Mouse (Mus musculus): ENCODE data around the gene Snrpd3. TPM values are rescaled to one million over a fixed set of nuclear protein-coding genes. Genes with fewer than 3 reads are reported as not detected.
"Not testable (repeated sequence)": the region's sequence is repeated elsewhere in the genome, so short reads cannot be mapped to it uniquely, and the experiment has no call there.

The Snrpd3 gene
- 115 and 134 TPM in 2 replicates for polyA plus RNA-seq (2015; fragmentation: Nextera tagmentation; extraction: Ambion mirVana)

DNA sequence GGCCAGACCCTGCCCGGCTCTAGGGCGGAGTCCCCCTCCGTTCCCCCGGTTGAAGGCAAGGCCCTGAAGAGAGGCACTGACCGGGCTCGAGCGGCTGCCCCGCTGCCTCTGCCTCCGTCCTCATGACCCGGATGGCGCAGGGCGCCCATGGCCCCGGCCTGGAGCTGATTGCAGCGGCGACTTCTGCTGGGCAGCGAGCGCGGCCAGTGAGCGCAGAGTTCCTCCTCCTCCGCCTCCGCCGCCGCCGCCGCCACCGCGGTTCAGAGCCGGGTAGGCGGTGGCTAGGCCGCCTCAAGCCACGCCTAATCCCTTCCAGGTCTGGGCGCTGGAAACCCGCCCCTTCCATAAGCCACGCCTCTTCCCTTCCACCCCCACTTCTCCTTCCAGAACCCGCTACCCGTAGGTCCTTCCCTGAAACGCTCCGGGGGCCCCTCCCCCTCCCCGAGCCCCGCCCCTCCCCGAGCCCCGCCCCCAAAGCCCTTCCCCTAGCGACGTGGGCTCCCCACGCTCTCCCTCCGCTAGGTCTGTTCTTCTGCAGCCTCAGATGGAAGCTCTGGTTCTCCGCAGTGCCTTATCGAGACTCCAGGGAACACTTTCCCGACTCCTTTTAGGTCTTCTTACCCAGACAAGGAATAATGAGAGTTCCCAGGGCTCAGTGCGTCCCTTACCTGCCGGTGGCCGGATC lies at the start of gene Snrpd3:
Gene Snrpd3 (plus strand): TSS at position 479 of the 685 bp plus-strand sequence.
- under 1% methylated on average over 47 of the region's 52 CpGs for WGBS
- Histone ChIP-seq H3K4me2 (ENCODE audit: low read depth, low read length) (peak within 1 kb of the TSS; percentile 88), H3K9ac (ENCODE audit: low read length) (peak within 1 kb of the TSS; percentile 99), H3K27ac (ENCODE audit: low read length) (peak within 1 kb of the TSS; percentile 97), H3K27me3 (ENCODE audit: control insufficient read depth, insufficient read depth, low read length) (no peaks in the 10 kb centered on the region), H3K4me1 (ENCODE audit: control insufficient read depth, insufficient read depth, low read length) (peaks cover 27% of the 10 kb centered on the region), H3K4me3 (replicated peaks; ENCODE audit: low read length) (peak within 1 kb of the TSS; percentile 97), H3K9me3 (replicated peaks; ENCODE audit: control insufficient read depth, low read length) (no peaks in the 10 kb centered on the region), H3K36me3 (ENCODE audit: control insufficient read depth, insufficient read depth, low read length) (no peaks in the 10 kb centered on the region; the same call in 1 of the 2 replicates)
- ATAC-seq (ENCODE audit: insufficient read depth, low FRiP score): peak; percentile 98

DNA sequence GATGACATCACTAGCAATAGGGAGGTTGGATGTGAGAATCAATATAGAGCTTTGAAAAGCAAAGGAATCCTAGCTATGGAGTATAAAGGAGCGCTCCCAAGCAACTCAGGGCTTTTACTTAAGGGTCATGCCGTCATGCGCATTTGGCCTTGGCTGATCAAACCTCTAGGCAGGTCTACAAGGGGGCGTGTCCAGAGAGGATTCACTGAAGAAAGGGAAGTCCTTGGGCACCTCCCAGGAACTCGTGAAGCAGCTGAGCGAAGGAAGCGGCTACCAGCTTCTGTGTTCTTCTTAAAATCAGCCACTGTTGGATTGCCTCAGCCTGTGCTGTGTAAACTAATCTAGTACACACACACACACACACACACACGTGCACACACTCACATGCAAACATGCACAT lies 43.9 kb upstream of the Snrpd3 start:
- H3K4me3 ChIP-seq (replicated peaks; ENCODE audit: low read length): no peak overlapping the region
- H3K9ac ChIP-seq (ENCODE audit: low read length): no peak overlapping the region
- ATAC-seq (ENCODE audit: insufficient read depth, low FRiP score): no peak
- H3K36me3 ChIP-seq (ENCODE audit: control insufficient read depth, insufficient read depth, low read length): no peaks in the 10 kb centered on the region
- no peaks in the 10 kb centered on the region for H3K27me3 ChIP-seq (ENCODE audit: control insufficient read depth, insufficient read depth, low read length)
- WGBS: 66% methylated on average over 8 of the region's 8 CpGs
- H3K27ac ChIP-seq (ENCODE audit: low read length): no peak overlapping the region
- H3K4me2 ChIP-seq (ENCODE audit: low read depth, low read length): no peak overlapping the region
- 0 out of 2 replicates have a peak, but pooled peaks cover 3% of the 10 kb centered on the region for H3K4me1 ChIP-seq (ENCODE audit: control insufficient read depth, insufficient read depth, low read length)
- H3K9me3 ChIP-seq (replicated peaks; ENCODE audit: control insufficient read depth, low read length): no peaks in the 10 kb centered on the region

DNA sequence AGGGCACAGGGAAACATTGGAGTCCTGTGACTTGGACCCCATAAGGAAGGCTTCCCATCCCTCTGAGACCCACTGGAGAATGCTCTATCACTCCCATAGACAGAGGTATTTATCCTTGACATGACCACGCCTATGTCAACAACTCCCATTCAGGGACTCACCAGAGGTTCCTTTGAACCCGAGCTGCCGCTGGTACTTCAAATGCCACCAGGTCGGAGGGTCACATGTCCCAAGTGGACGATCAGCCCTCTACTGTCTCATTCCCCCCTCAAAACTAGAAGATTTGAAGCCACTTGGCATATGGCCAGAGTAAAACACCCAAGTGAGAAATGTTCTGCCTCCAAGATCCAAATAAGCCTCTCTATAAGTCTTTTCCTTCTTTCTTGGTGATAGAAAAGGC lies 42.8 kb upstream of the Snrpd3 start:
- Histone ChIP-seq H3K27me3 (ENCODE audit: control insufficient read depth, insufficient read depth, low read length) (no peaks in the 10 kb centered on the region), H3K4me3 (replicated peaks; ENCODE audit: low read length) (no peak overlapping the region), H3K4me2 (ENCODE audit: low read depth, low read length) (no peak overlapping the region), H3K9me3 (replicated peaks; ENCODE audit: control insufficient read depth, low read length) (no peaks in the 10 kb centered on the region), H3K27ac (ENCODE audit: low read length) (no peak overlapping the region), H3K9ac (ENCODE audit: low read length) (no peak overlapping the region), H3K4me1 (ENCODE audit: control insufficient read depth, insufficient read depth, low read length) (0 out of 2 replicates have a peak, but pooled peaks cover 3% of the 10 kb centered on the region), H3K36me3 (ENCODE audit: control insufficient read depth, insufficient read depth, low read length) (no peaks in the 10 kb centered on the region)
- WGBS: 24% methylated on average over 5 of the region's 5 CpGs
- ATAC-seq (ENCODE audit: insufficient read depth, low FRiP score): no peak

DNA sequence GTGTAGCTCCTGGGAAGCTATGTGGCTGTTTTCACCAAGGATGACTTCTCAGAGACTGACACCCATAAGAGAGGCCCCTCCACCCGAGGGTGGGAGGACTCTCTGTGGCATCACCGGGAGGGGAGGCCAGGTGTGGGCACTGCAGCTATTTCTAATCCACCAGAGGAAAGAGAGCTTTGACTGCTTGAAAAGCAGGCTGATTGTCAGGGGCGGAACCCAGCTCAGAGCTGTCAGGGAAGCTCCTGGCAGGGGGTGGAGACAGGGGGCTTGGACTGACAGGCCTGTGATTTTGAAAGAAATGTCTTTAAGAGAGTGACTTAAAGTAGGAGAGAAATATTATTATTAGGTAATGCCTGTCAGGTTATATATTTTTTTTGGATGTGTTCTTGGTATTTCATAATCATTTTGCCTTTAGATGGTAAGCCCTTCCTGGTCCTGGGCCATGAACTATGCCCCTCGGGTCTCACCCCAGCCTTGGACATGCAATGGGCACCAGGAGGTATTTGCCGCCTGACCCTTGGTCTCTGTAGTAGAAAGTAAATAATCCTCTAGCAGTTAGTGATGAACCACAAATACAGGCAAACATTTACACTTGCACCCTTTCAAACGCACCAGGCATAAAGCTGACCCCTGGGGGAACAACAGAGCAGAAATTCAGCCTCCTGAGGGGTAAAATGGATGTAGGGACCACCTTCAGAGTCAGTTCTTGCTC lies 42.1 kb upstream of the Snrpd3 start:
- H3K4me3 ChIP-seq (replicated peaks; ENCODE audit: low read length); H3K27ac ChIP-seq (ENCODE audit: low read length); H3K4me1 ChIP-seq (ENCODE audit: control insufficient read depth, insufficient read depth, low read length); ATAC-seq (ENCODE audit: insufficient read depth, low FRiP score); H3K9ac ChIP-seq (ENCODE audit: low read length); H3K9me3 ChIP-seq (replicated peaks; ENCODE audit: control insufficient read depth, low read length); H3K4me2 ChIP-seq (ENCODE audit: low read depth, low read length); H3K36me3 ChIP-seq (ENCODE audit: control insufficient read depth, insufficient read depth, low read length); H3K27me3 ChIP-seq (ENCODE audit: control insufficient read depth, insufficient read depth, low read length): not testable (repeated sequence)
- 25% methylated on average over 4 of the region's 6 CpGs for WGBS

DNA sequence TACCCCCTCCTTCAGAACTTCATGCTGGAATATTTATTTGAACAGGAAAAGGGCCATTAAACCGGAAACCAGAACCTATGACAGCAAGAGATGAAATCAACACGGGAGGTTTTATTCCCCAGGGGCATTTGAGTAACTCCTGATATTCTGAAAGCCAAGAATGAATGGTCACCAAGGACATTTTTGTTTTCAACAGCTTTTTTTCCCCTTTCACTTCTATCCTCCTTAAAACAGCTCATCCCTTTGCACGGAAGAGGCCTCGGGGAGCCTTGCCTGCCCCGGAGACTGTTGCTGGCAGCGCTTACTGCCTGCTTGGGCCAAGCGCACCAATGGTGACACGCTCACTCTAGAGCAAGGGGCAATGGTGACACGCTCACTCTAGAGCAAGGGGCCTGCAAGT lies 40.3 kb upstream of the Snrpd3 start:
- Histone ChIP-seq H3K4me1 (ENCODE audit: control insufficient read depth, insufficient read depth, low read length) (0 out of 2 replicates have a peak, but pooled peaks cover 3% of the 10 kb centered on the region), H3K27ac (ENCODE audit: low read length) (no peak overlapping the region), H3K4me3 (replicated peaks; ENCODE audit: low read length) (no peak overlapping the region), H3K9me3 (replicated peaks; ENCODE audit: control insufficient read depth, low read length) (no peaks in the 10 kb centered on the region), H3K9ac (ENCODE audit: low read length) (no peak overlapping the region), H3K27me3 (ENCODE audit: control insufficient read depth, insufficient read depth, low read length) (no peaks in the 10 kb centered on the region), H3K4me2 (ENCODE audit: low read depth, low read length) (no peak overlapping the region), H3K36me3 (ENCODE audit: control insufficient read depth, insufficient read depth, low read length) (no peaks in the 10 kb centered on the region)
- no peak for ATAC-seq (ENCODE audit: insufficient read depth, low FRiP score)
- WGBS: 68% methylated on average over 9 of the region's 9 CpGs

DNA sequence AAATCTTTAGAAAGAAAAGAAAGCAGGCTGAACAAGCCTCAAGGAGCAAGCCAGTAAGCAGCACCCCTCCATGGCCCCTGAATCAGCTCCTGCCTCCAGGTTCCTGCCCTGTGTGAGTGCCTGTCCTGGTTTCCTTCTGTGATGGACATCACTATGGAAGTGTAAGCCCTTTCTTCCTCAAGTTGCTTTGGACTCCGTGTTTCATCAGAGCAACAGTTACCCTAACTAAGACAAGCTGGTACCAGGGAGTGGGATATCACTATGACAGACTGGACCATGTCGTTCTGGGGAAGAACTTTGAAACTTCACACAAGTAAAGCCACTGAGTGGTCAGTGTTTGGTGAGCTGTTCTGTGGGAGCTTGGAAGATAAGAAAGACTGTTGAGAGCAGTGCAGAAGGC lies 37.4 kb upstream of the Snrpd3 start:
- Histone ChIP-seq H3K4me2 (ENCODE audit: low read depth, low read length) (no peak overlapping the region), H3K9me3 (replicated peaks; ENCODE audit: control insufficient read depth, low read length) (no peaks in the 10 kb centered on the region), H3K36me3 (ENCODE audit: control insufficient read depth, insufficient read depth, low read length) (no peaks in the 10 kb centered on the region), H3K27me3 (ENCODE audit: control insufficient read depth, insufficient read depth, low read length) (no peaks in the 10 kb centered on the region), H3K9ac (ENCODE audit: low read length) (no peak overlapping the region), H3K4me3 (replicated peaks; ENCODE audit: low read length) (no peak overlapping the region), H3K4me1 (ENCODE audit: control insufficient read depth, insufficient read depth, low read length) (no peaks in the 10 kb centered on the region), H3K27ac (ENCODE audit: low read length) (no peak overlapping the region)
- ATAC-seq (ENCODE audit: insufficient read depth, low FRiP score): no peak
- WGBS: 77% methylated on average over 2 of the region's 2 CpGs

DNA sequence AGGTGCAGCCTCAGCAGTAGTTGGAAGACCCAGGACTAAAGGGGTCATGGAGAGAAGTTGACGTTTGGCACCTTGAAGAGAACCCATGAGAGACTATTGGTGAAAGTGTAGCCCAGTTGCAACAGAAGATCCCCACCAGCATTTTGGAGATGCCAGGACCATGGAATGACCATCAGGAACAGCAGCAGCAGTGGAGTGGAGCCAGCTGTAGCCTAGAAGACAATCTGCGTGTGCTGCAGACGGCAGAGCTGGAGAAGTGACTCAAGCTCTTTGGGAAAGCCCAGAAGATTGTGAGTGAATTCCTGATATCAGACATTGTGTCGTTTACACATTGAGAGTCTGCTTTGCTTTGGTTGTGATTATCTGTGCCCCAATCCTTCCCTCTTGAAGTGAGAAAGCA lies 35.6 kb upstream of the Snrpd3 start:
- no peak for ATAC-seq (ENCODE audit: insufficient read depth, low FRiP score)

DNA sequence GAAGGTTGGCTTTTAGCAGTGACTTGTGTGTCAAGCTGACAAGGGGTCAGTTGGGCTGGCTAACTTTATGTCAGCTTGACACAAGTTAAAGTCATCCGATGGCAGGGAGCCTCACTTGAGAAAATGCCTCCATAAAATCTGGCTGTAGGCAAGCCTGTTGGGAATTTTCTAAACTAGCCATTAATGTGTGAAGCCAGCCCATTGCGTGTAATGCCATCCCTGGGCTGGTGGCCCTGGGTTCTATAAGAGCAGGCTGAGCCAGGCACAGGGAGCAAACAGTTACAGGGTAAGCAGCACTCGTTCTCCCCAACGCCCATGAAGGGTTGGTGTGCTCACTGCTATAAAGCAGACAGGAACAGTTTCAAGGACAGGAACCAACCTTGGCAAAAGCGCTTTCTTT lies 35.1 kb upstream of the Snrpd3 start:
- no peaks in the 10 kb centered on the region for H3K36me3 ChIP-seq (ENCODE audit: control insufficient read depth, insufficient read depth, low read length)
- ATAC-seq (ENCODE audit: insufficient read depth, low FRiP score): no peak
- H3K4me2 ChIP-seq (ENCODE audit: low read depth, low read length): no peak overlapping the region
- H3K27me3 ChIP-seq (ENCODE audit: control insufficient read depth, insufficient read depth, low read length): no peaks in the 10 kb centered on the region
- WGBS: 80% methylated on average over 5 of the region's 5 CpGs
- no peak overlapping the region for H3K9ac ChIP-seq (ENCODE audit: low read length)
- H3K27ac ChIP-seq (ENCODE audit: low read length): no peak overlapping the region
- H3K9me3 ChIP-seq (replicated peaks; ENCODE audit: control insufficient read depth, low read length): no peaks in the 10 kb centered on the region
- no peak overlapping the region for H3K4me3 ChIP-seq (replicated peaks; ENCODE audit: low read length)
- no peaks in the 10 kb centered on the region for H3K4me1 ChIP-seq (ENCODE audit: control insufficient read depth, insufficient read depth, low read length)

More for the DNA sequence above, 35.6 kb upstream of the Snrpd3 start:
- H3K4me1 ChIP-seq (ENCODE audit: control insufficient read depth, insufficient read depth, low read length): no peaks in the 10 kb centered on the region
- H3K4me2 ChIP-seq (ENCODE audit: low read depth, low read length): no peak overlapping the region
- H3K27me3 ChIP-seq (ENCODE audit: control insufficient read depth, insufficient read depth, low read length): no peaks in the 10 kb centered on the region
- H3K9me3 ChIP-seq (replicated peaks; ENCODE audit: control insufficient read depth, low read length): no peaks in the 10 kb centered on the region
- H3K27ac ChIP-seq (ENCODE audit: low read length): no peak overlapping the region
- no peak overlapping the region for H3K4me3 ChIP-seq (replicated peaks; ENCODE audit: low read length)
- H3K36me3 ChIP-seq (ENCODE audit: control insufficient read depth, insufficient read depth, low read length): no peaks in the 10 kb centered on the region
- H3K9ac ChIP-seq (ENCODE audit: low read length): no peak overlapping the region
- 65% methylated on average over 4 of the region's 4 CpGs for WGBS

DNA sequence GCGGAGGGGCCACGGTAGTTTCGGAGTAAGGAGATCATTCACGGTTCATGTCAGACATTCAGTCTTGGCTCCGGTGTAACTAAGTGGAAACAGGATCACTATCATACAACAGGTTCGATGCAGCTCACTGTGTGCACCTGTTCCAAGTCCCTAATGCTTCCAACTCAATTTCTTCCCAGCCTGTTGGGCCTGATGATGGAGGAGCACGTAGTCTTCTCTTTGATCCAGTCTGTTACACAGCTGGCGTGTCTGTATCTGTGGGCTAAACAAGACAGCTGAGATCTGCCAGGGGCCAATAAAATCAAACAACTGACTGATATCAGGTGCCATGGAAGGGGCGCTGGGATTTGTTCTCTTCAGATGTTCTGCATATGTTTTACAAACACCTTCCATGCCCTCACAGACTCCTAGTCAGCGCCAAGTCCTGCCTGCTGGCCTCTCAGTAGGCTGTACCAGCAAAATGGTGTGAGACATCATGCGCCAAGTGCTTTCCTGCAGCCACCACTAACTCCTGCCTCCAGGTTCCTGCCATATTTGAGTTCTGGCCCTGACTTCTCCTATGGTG lies 34.4 kb upstream of the Snrpd3 start:
- H3K27me3 ChIP-seq (ENCODE audit: control insufficient read depth, insufficient read depth, low read length): no peaks in the 10 kb centered on the region
- no peak overlapping the region for H3K4me3 ChIP-seq (replicated peaks; ENCODE audit: low read length)
- no peaks in the 10 kb centered on the region for H3K4me1 ChIP-seq (ENCODE audit: control insufficient read depth, insufficient read depth, low read length)
- H3K4me2 ChIP-seq (ENCODE audit: low read depth, low read length): no peak overlapping the region
- no peaks in the 10 kb centered on the region for H3K36me3 ChIP-seq (ENCODE audit: control insufficient read depth, insufficient read depth, low read length)
- H3K27ac ChIP-seq (ENCODE audit: low read length): no peak overlapping the region
- H3K9ac ChIP-seq (ENCODE audit: low read length): no peak overlapping the region
- WGBS: 87% methylated on average over 11 of the region's 11 CpGs
- ATAC-seq (ENCODE audit: insufficient read depth, low FRiP score): no peak
- no peaks in the 10 kb centered on the region for H3K9me3 ChIP-seq (replicated peaks; ENCODE audit: control insufficient read depth, low read length)

Measured in stomach, embryonic 16.5 days (tissue).